Mouse (Mus musculus) limb, embryonic 11.5 days (tissue): ENCODE measurements around the gene Phlpp2. TPM values are rescaled to one million over a fixed set of nuclear protein-coding genes. Genes with fewer than 3 reads are reported as not detected.

Experiments used
- ATAC-seq: fragments of 200-750 bp; cut with Nextera tagmentation; 2 replicates; pipeline ENCODE4 v1.8.0; 2017; ENCODE audit warnings: low read depth; ENCODE audit not compliant: insufficient number of reproducible peaks, low FRiP score, low TSS enrichment
- DNase-seq: peaks from one replicate; pipeline ENCODE4 v3.0.0-alpha.2; 2015; ENCODE audit warnings: low spot score
- H3K27ac ChIP-seq: fragments of 300-500 bp; sonication (generic); replicated peaks from 2 replicates; pipeline ENCODE4 v1.5.1; 2014; ENCODE audit warnings: low read depth, mild to moderate bottlenecking, low read length
- H3K27me3 ChIP-seq: fragments of 300-500 bp; sonication (generic); 2 replicates; pipeline ENCODE4 v1.6.1; 2014; ENCODE audit warnings: mild to moderate bottlenecking, low read length, mixed read lengths; ENCODE audit not compliant: control insufficient read depth, insufficient read depth
- H3K36me3 ChIP-seq: fragments of 300-500 bp; sonication (generic); 2 replicates; pipeline ENCODE4 v1.6.1; 2014; ENCODE audit warnings: mild to moderate bottlenecking, low read length, moderate library complexity, mixed read lengths; ENCODE audit not compliant: control insufficient read depth, insufficient read depth
- H3K4me1 ChIP-seq: fragments of 300-500 bp; sonication (generic); 2 replicates; pipeline ENCODE4 v1.6.1; 2014; ENCODE audit warnings: low read length, mixed read lengths; ENCODE audit not compliant: control insufficient read depth, insufficient read depth
- H3K4me2 ChIP-seq: fragments of 300-500 bp; sonication (generic); 2 replicates; pipeline ENCODE4 v1.6.1; 2014; ENCODE audit warnings: low read depth, mild to moderate bottlenecking, moderate library complexity; ENCODE audit not compliant: severe bottlenecking
- H3K4me3 ChIP-seq: fragments of 300-500 bp; sonication (generic); 2 replicates; pipeline ENCODE4 v1.5.1; 2014; ENCODE audit warnings: low read depth, low read length
- H3K9ac ChIP-seq: fragments of 300-500 bp; sonication (generic); 2 replicates; pipeline ENCODE4 v1.6.1; 2014; ENCODE audit warnings: mild to moderate bottlenecking, low read length
- H3K9me3 ChIP-seq: fragments of 300-500 bp; sonication (generic); 2 replicates; pipeline ENCODE4 v1.6.1; 2016; ENCODE audit warnings: low read length; ENCODE audit not compliant: control insufficient read depth
- WGBS: fragments of 180-500 bp; shearing (Covaris S2); extraction: QIAGEN DNeasy Blood & Tissue Kit; methylation state at CpG from one replicate; pipeline ENCODE4 v1.1.7; 2014; 5-methylcytosine and 5-hydroxymethylcytosine counted together
- polyA plus RNA-seq: library from polyadenylated mRNA; unstranded; fragments of >200 nt; fragmentation: Nextera tagmentation; extraction: Ambion mirVana; gene quantifications from 2 replicates; pipeline ENCODE4 v1.2.1, GENCODE M21; 2014

The Phlpp2 gene
- 3.6 and 4.6 TPM in 2 replicates for polyA plus RNA-seq

GRCm38 (mm10) chr8:109868003-109868679, at the start of gene Phlpp2:
Phlpp2 (plus strand) TSS chr8:109868542.
- peak within 1 kb of the TSS; percentile 96 for H3K9ac ChIP-seq
- H3K4me2 ChIP-seq, result peak within 1 kb of the TSS; percentile 69
- ATAC-seq (peak; percentile 98), DNase-seq (peak; percentile 97)
- H3K27me3 ChIP-seq, result no peaks in the 10 kb centered on the region
- H3K27ac ChIP-seq, result peak within 1 kb of the TSS; percentile 85
- H3K4me3 ChIP-seq, result peak within 1 kb of the TSS; percentile 83
- H3K9me3 ChIP-seq, result no peaks in the 10 kb centered on the region
- H3K4me1 ChIP-seq, result 0 out of 2 replicates have a peak, but pooled peaks cover 3% of the 10 kb centered on the region
- no peaks in the 10 kb centered on the region for H3K36me3 ChIP-seq
- under 1% methylated on average over 36 of the region's 42 CpGs for WGBS

- Histone ChIP-seq H3K36me3 (no peaks in the 10 kb centered on the region; the same call in 1 of the 2 replicates), H3K27ac (no peak overlapping the region), H3K4me3 (no peak overlapping the region), H3K4me2 (no peak overlapping the region), H3K27me3 (no peaks in the 10 kb centered on the region), H3K9me3 (no peaks in the 10 kb centered on the region), H3K4me1 (no peaks in the 10 kb centered on the region), H3K9ac (no peak overlapping the region)
- ATAC-seq (no peak), DNase-seq (no peak)
- 99% methylated on average over 2 of the region's 2 CpGs for WGBS
Measured at GRCm38 (mm10) chr8:109823561-109823960, 44.8 kb upstream of the Phlpp2 start.

- H3K36me3 ChIP-seq, result peaks cover 17% of the 10 kb centered on the region
- no peaks in the 10 kb centered on the region for H3K4me1 ChIP-seq
- no peak overlapping the region for H3K4me3 ChIP-seq
- no peak overlapping the region for H3K27ac ChIP-seq
- H3K9ac ChIP-seq, result no peak overlapping the region
- no peak overlapping the region for H3K4me2 ChIP-seq
- 98% methylated on average over 2 of the region's 2 CpGs for WGBS
- H3K27me3 ChIP-seq, result no peaks in the 10 kb centered on the region
- no peaks in the 10 kb centered on the region for H3K9me3 ChIP-seq
- ATAC-seq, result no peak
- DNase-seq, result no peak
Measured at GRCm38 (mm10) chr8:109839822-109840221, 28.5 kb upstream of the Phlpp2 start.

- ATAC-seq (no peak), DNase-seq (no peak)
- Histone ChIP-seq H3K9ac (no peak overlapping the region), H3K9me3 (no peaks in the 10 kb centered on the region), H3K4me3 (no peak overlapping the region), H3K4me2 (no peak overlapping the region), H3K27me3 (no peaks in the 10 kb centered on the region), H3K4me1 (no peaks in the 10 kb centered on the region), H3K36me3 (peaks cover 19% of the 10 kb centered on the region), H3K27ac (no peak overlapping the region)
- 90% methylated on average over 1 of the region's 1 CpGs for WGBS
Measured at GRCm38 (mm10) chr8:109842468-109842867, 25.9 kb upstream of the Phlpp2 start.

GRCm38 (mm10) chr8:109847866-109848265, 20.5 kb upstream of the Phlpp2 start:
- H3K9ac ChIP-seq, result no peak overlapping the region
- whole genome bisulfite sequencing, result 95% methylated on average over 2 of the region's 2 CpGs
- no peak overlapping the region for H3K4me3 ChIP-seq
- H3K27ac ChIP-seq, result no peak overlapping the region
- no peak for ATAC-seq
- peaks cover 16% of the 10 kb centered on the region; the same call in 1 of the 2 replicates for H3K36me3 ChIP-seq
- no peaks in the 10 kb centered on the region for H3K4me1 ChIP-seq
- H3K27me3 ChIP-seq, result no peaks in the 10 kb centered on the region
- H3K9me3 ChIP-seq, result no peaks in the 10 kb centered on the region
- H3K4me2 ChIP-seq, result no peak overlapping the region
- no peak for DNase-seq

- Histone ChIP-seq H3K4me3 (no peak overlapping the region), H3K4me1 (no peaks in the 10 kb centered on the region), H3K27ac (no peak overlapping the region), H3K36me3 (peaks cover 14% of the 10 kb centered on the region; the same call in 1 of the 2 replicates), H3K9me3 (no peaks in the 10 kb centered on the region), H3K27me3 (no peaks in the 10 kb centered on the region), H3K9ac (no peak overlapping the region), H3K4me2 (no peak overlapping the region)
- no peak for DNase-seq
- no peak for ATAC-seq
- 84% methylated on average over 3 of the region's 3 CpGs for WGBS
Measured at GRCm38 (mm10) chr8:109848981-109849380, 19.4 kb upstream of the Phlpp2 start.

- no peaks in the 10 kb centered on the region for H3K27me3 ChIP-seq
- no peaks in the 10 kb centered on the region for H3K9me3 ChIP-seq
- no peak overlapping the region for H3K4me2 ChIP-seq
- H3K36me3 ChIP-seq, result peaks cover 15% of the 10 kb centered on the region
- DNase-seq (peak; percentile 69), ATAC-seq (no peak)
- H3K4me3 ChIP-seq, result no peak overlapping the region
- WGBS, result 49% methylated on average over 6 of the region's 6 CpGs
- no peaks in the 10 kb centered on the region for H3K4me1 ChIP-seq
- H3K27ac ChIP-seq, result no peak overlapping the region
- no peak overlapping the region for H3K9ac ChIP-seq
Measured at GRCm38 (mm10) chr8:109853423-109853822, 14.9 kb upstream of the Phlpp2 start.

GRCm38 (mm10) chr8:109854522-109854921, 13.8 kb upstream of the Phlpp2 start:
- ATAC-seq (no peak), DNase-seq (no peak)
- H3K36me3 ChIP-seq, result peaks cover 13% of the 10 kb centered on the region
- WGBS, result 96% methylated on average over 4 of the region's 4 CpGs
- no peaks in the 10 kb centered on the region for H3K9me3 ChIP-seq
- no peaks in the 10 kb centered on the region for H3K4me1 ChIP-seq
- no peak overlapping the region for H3K4me2 ChIP-seq
- no peaks in the 10 kb centered on the region for H3K27me3 ChIP-seq
- no peak overlapping the region for H3K9ac ChIP-seq
- no peak overlapping the region for H3K27ac ChIP-seq
- H3K4me3 ChIP-seq, result no peak overlapping the region

- ATAC-seq (no peak), DNase-seq (no peak)
- H3K9ac ChIP-seq, result no peak overlapping the region
- H3K4me1 ChIP-seq, result no peaks in the 10 kb centered on the region
- no peak overlapping the region for H3K4me3 ChIP-seq
- H3K36me3 ChIP-seq, result peaks cover 15% of the 10 kb centered on the region
- WGBS, result 95% methylated on average over 6 of the region's 6 CpGs
- no peak overlapping the region for H3K27ac ChIP-seq
- H3K9me3 ChIP-seq, result no peaks in the 10 kb centered on the region
- H3K4me2 ChIP-seq, result no peak overlapping the region
- no peaks in the 10 kb centered on the region for H3K27me3 ChIP-seq
Measured at GRCm38 (mm10) chr8:109855451-109855850, 12.9 kb upstream of the Phlpp2 start.
